Mouse (Mus musculus) heart, adult 9 months (tissue): Measurements from ENCODE around the gene Plekha3.
A peak's percentile ranks its signal among the peaks of the same experiment; 100 is the strongest.

Experiments
- DNase-seq, 2 experiments: peaks; one replicate each; pipeline ENCODE4 v3.0.0; 2022; ENCODE audit warnings: low spot score in 2 of 2

The Plekha3 gene

DNA sequence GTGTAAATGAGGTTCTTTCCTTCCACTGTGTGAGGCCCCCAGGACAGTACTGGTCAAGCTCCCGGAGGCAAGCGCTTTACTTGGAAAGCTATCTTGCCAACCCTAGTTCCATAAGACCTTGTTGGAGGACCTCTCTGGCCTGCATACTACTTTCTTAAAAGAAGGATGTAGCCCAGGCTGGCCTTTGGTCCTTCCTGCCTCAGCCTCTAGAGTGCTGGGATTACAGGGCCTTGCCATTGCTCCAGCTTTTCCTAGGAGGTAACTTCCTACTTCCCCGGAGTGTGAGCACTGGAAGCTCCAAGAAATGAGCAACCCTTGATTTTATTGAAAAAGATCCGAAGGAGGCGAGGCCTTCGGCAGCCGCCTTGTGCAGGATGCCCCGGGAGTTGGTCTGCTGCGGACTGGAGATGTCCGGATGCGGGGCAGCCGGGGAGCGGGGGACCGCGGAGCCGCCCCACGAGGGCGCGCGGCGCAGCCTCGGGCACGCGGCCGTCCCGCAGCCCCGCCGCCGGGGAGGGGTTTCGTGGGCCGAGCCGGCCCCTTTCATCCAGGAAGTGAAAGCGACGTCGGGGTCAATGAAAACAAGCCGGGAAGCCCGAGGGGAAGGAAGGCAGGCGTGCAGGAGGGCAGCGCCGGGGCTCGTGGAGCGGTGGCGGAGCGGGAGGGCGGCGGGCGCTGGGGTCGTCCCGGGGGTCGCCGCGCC lies at the start of gene Plekha3:
TSS of gene Plekha3 (plus strand) at position 557 of the 703 bp plus-strand sequence.
- DNase-seq: peak; percentile 88 to 90

DNA sequence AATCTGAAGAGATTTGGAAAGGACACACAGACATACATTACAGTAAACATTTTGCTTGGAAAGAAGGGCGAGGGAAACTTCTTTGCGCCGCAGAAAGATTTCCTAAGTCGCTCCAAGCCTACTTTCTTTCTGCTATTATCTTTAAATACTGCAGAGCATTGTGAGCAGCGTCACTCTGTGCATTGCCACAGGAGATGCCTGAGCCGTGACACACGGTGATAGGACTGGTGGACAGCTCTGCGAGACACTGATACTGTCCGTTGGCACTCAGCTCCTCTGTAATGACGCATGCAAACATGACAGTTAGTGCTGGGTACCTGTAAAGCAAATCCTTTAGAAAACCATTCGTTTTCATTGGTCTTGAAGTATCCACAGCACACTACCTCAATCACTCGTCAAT lies 44.8 kb upstream of the Plekha3 start:
- DNase-seq: no peak

DNA sequence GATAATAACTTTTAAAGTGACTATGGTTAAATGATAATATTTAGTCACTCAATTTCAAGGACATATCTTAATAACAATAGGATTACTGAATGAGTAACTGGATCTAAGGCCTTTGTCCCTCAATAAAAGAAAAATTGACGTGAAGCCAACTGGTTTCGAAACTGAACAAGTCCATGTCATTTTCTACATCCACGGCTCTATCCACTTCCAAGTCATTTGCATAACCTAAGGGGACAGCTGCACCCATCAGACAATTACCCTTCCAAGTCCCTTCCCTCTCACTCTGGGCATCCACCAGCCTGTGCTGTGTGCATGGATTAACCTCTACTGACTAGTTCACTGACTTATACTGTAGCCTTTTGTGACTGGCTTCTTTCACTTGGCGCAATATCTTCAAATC lies 43.5 kb upstream of the Plekha3 start:
- no peak for DNase-seq

DNA sequence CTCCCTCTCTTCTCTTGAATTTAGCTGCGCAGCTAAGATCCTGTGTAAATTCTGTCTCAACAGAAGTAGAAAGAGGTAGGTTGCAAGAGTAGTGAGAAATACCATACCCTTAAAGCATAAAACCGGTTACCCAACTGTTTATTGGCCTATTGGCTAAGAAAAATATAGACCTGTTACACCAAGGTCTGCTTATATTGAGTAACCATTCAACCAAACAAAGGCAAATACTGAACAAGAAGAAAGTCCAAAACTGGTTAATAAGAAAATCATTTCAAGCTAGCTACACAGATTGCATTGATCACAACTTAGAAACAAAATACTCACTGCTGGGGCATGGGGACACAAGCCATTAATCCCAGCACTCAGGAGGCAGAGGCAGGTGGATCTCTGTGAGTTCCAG lies 35.4 kb upstream of the Plekha3 start:
- DNase-seq: no peak

DNA sequence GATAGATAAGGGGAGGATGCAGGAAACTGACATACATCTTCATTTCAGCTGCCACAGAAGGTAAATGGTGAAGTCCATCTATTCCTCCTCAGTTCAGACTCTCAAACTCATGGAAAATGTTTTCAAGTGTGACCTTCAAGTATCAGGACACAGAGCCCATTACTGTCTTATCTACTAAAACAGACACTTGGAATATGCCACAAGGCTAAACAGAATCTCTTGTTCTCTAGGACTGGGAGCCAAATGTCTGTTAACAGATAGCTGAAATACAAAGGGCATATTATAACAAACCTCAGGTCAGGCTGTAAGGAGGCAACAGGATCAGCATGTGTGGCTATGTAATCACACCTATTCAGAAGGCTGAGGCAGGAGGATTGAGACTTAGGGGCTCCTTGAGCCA lies 31.3 kb upstream of the Plekha3 start:
- no peak for DNase-seq

DNA sequence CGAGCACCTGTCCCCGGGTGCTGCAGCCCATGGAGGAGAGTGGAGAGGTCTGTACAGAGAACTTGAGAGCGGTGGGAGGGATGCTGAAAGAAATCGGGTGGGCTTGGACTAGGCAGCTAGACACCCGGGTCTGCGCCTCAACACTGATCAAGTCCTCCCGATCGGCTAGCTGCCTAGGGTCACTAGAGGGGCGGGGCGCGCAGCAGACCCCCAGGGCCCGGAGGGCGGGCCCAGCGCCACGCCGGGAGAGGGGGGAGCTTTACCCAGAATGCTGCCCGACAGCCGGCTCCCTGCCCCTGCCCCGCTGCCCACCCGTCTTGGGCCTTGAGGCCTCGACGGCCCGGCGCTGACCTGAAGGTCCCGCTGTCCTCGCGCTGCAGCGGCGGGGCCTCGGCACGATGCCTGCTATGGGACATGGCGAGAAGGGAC lies 27.6 kb upstream of the Plekha3 start:
- no peak for DNase-seq

DNA sequence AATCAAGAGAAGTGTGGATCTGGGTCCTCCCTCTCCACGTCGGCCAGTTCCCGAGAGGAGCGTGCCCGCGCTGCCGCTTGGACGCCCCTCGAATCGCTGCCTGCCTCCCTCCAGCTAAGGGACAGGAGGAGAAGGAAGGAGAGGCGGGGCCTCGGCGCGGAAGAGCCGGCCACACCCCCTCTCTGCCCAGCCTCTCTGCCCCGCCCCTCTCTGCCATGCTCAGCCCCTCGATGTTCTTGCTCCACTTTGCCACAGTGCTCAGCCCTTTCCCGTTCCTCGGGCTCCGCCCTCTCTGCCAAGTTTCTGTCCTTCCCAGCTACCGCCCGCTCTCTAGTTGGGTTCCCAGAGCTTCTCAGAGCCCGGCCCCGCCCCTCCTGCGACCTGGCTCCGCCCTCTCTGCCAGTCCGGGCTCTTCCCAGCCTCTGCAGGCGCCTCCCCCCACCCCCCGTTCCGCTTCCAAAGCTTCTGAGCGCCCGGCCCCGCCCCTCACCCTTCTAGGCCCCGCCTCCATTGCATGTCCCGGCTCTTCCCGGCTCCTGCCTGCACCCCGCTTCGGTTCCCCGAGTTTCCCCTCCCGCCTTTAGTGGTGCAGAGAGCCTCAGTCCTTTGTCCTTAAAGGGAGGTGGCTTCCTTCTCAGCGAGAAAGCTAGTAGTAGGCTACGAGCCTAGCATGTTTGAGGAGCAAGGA lies 27.1 kb upstream of the Plekha3 start, which contains the start of the genes Prkra and Pjvk:
TSS of gene Prkra (minus strand) at position 133 of the 688 bp plus-strand sequence.
TSS of gene Pjvk (plus strand) at position 594 of the 688 bp plus-strand sequence.
- peak; percentile 96 for DNase-seq

DNA sequence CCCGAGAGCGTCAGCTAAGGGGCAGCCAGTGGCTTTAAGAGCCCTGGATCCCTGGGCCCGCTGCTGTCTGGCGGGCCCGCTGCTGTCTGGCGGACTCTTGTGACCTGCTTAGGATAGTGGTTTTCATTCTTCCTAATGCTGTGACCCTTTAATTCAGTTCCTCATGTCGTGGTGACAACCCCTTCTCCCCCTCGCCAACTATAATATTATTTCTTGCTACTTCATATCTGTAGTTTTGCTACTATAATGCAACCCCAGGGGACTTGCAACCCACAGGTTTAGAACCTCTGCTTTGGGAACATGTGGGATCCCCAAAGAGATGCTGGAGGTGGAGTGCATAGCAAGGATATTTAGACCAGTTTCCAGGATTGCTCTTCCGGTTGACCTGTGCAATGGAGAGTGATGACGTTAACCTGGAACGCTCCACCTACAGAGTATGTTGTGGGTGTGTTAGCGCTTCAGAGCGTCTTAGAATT lies 26.4 kb upstream of the Plekha3 start:
- no peak for DNase-seq

DNA sequence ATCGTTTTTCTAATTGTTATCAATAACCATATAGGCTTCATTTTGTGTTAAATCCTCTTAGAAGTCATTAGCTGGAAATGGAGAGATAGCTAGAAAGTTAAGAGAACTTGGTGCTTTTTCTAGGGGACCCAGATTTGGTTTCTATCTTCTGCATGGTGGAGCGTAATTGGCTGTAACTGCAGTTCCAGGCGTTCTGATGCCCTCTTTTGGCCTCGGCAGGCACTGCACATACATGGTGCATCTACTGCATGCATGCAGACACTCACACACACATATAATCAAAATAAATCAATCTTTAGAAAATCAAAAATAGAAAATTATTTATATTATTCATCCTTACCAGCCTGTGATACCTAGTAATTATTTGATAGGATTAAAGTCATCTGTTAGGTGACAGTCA lies 22.0 kb upstream of the Plekha3 start:
- DNase-seq: no peak

DNA sequence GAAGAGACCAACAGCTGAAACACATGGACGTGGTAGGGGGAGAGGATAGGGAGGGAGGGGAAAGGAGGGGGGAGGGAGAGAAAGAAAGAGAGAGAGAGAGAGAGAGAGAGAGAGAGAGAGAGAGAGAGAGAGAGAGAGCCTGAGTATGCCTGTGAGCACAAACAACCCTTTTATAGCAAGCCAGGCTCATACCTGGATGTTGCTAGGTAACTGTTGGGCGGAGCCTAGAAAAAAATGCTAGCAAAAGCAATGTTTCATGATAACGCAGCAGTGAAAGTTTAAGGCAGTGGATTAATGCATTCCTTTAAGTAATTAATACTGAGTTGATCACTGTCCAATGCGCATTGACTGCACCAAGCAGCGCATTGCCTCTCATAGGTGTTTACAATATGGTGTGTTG lies 20.4 kb upstream of the Plekha3 start:
- no peak for DNase-seq

DNA sequence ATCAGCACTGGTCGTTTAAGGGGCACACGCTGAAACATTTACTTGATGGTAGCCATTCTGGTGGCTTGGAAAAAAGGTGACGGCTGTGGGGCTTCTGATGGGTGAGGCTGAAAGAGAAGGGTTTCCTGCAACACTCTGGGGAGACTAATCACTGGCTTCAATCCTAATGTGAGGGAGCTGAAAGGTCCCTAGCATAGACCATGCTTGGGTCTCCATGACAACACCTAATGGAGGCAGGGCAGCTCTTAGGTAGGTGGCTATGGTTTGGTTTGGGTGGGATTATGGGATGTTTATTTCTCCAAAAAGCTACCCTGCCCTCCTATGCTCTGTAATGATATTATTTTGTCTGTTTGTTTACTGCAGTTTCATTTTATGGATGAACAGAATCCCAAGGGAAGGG lies 19.6 kb upstream of the Plekha3 start:
- no peak for DNase-seq

DNA sequence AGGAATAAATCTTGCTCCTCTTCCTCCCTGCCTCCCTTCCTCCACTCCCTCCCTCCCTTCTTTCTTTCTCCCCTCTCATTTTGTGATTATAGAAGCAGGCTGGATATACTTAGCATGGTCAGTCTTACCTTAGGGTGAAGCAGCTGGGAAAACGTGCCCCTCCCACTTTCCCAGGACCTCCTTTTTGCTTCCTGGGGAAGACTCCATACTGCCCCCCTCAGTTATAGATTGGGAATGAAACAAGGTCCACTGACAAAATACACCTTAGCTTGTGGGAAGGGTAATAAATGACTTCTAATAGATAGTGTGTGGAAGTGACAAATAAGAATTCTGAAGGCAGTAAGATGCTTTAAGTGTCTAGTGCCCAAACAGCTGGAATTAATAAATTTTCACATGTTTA lies 19.1 kb upstream of the Plekha3 start:
- no peak for DNase-seq

DNA sequence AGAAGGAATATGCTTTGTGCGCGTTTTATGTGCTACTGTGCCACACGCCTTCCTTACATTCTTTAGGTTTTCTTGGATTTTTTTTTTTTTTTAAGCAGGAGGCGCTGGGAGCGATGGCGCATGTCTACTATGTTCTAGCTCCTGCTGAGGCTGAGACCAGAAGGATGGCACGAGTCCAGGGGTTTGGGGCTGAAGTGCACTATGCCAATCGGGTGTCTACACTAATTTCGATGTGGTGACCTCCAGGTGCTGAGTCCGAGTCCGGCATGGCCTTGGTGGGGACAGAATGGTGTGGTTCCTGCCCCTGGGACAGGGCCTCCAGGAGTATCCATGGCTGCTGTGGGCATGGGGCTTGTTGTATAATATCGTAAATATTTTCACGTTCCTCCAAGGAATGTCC lies 16.5 kb upstream of the Plekha3 start:
- no peak for DNase-seq

DNA sequence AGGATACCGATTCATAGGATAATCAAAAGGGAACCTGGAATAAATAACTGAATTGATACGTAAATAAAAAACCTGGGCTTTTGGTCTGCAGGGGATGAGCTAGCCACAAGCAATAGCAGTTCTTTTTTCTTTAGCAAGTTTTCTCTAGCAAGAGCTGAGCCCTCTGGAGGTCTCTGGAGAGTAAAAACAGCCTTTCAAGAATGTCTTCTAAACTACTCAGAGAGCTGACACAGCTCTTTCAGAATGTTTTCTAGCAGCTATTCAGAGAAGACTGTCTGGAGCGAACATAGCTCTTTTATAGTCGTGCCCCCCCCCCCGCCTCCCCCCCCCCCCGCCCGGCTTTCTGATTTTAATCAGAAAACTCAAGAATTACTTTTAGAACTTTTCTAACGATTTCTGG lies 15.7 kb upstream of the Plekha3 start:
- DNase-seq: no peak

DNA sequence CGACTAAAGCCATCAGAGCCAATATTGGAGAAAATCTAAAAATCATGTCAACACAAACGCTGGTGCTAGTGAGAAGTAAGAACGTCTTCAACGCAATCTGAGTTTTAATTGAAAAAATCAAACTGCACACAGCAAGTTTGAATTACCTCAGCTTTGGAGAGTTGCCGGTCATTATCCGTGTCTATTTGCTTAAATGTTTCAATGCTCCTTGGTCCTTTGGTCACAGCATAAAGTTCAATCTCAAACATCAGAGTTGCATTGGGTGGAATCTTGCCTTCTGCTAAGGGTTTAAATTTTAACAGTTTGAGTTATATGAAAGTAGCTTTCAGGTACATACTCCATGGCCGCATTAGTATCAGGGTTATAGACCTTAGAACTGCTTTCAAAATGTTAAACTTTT lies 9.6 kb upstream of the Plekha3 start:
- no peak for DNase-seq

DNA sequence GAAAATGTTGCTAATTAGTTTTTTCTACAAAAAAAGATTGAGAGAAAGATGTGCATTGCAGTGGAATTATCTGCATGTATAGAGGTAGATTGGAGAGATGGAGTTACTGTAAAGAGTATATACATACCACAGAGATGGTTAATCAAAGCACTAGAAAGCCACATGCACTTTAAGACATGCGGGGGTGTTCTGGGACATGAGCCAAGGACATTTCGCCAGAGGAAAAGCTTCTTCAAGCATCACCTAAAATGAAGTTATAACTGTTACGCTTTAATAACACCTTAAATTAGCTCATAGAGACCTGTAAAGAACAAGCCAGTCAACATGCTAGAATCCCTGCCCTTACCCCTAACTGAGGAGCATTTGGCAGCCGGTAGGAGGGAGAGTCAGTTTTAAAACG lies 7.9 kb upstream of the Plekha3 start:
- no peak for DNase-seq

DNA sequence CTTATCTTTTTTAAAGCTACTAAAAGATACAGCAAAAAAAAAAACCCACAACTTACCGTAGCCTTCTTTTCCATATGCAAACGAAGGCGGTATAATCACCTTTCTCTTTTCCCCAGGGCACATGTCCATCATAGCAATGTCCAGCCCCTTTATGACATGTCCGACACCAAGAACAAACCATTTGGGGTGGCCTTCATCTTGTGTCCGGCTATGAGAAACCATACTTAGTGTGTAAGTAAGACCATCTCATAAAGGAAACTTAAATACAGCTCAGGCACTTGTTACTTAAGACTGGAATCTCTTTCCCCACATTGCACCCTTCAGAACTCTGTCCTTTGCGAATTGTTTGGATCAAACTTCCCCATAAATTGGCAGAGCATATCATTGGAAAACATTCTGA lies 3.4 kb upstream of the Plekha3 start:
- DNase-seq: no peak

DNA sequence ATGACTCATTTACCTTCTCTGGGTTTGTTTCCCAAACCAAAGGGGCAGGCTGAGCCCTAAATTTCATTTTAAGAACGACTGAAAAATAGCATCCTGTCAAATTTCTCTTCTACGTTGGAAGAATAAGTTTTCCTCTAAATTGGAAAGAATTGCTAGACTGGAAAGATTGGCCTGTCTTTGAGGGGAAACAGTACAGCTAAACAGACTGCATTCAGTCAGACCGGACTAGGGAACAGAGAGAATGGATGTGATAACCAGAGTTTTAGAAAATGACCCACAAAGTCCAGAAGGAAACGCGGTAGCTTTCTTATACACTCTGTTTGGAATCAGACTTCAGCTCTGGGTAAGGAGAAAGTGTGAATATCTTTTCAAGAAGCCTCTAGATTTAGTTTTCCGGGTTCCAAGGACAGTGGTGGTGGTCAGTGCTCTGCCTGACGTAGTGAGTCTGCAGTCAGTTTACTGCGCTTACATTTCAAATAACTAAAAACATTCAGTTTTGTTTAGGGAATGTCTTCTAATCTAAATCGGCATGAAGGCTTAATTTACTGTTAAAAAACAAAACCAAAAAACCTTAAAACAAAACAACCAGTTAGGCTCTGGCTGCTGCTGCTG lies 2.8 kb upstream of the Plekha3 start:
- no peak for DNase-seq

DNA sequence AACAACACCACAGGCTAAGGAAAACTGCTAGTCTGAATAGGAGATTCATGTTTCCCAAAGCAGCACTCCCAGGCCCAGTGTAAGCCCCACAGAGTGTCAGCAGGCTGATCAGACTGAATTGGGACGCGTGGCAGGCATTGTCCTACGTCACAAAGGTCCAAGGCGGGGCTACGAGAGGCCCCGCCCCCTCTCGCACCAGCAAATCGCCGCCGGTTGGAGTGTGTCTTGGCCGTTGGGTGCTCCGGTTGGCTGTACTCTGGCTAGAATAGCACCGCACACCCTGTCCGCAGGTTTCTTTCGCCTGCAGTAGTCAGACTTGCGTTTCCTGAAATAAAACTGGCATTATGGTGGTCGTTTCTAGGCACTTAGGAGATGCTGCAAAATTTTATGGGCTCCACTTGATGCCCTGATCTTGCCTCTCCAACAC lies 2.1 kb upstream of the Plekha3 start, which contains the start of gene Fkbp7:
TSS of gene Fkbp7 (minus strand) at position 151 of the 427 bp plus-strand sequence.
- DNase-seq: peak; percentile 87 to 93

DNA sequence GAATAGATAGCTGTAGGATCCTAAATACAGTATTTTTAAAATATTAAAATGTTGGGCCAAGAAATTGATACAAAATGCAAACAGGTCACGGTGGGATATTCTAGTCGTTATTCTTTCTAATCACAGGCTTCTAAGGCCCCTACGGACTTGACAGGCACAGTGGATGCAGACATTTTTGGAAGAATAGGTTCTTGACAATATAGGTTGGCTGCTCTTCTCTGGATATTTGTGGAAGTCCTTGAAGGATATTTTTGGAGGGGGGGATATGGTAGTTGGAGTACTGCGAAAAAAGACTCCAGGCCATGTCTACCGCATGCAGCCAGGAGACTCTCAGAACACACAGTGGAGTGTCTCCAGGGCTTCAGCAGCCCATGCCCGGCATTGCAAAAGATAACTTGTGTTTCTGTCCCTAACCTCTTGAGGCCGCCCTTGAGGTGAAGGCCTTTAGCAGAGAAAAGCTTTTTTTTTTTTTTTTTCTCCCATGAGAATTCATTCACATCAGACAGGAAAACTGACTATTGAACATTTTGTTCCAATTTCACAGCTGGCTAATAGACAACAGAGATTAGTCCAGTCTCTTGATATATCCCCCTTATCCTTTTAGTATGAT lies 1.5 kb upstream of the Plekha3 start:
- DNase-seq: peak; percentile 50 to 55

DNA sequence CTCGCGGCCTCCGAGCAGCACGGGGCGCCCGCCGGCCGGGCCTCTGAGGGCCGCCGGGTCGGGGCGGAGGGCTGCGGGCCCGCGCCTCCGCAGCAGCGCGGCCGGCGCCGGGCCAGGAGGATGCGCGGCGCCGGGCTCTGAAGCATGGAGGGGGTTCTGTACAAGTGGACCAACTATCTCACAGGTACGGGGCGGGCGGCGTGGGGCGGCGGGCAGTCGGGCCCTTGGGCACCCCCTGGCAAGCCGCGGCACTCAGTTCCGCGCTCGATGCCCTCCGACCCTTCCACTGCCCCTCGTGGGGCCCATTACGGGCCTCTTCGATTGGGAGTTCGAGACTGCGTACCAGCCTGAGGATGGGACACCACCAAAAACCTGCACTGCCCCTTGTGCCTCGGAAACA lies 370 bp downstream of the Plekha3 start:
- no peak for DNase-seq

DNA sequence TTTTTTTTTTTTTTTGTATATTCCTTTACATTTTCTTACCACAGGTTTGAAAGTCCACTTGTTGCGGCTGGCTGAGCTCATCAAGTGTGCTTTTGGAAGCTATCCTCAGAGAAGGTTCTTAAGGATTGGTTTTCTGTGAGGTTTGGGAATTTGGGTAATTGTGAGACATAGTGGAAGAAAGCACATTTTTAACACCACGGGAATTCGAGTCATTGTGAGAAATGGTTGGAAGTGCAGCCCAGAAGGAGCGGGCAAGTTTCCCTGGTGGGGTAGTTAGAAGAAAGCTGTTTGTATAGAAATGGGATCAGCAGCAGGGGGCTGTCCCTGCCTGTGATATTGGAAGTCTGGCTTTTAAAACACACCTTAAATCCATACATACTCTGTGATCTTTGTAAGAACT lies 868 bp downstream of the Plekha3 start:
- no peak for DNase-seq
